Mouse (Mus musculus) testis, adult 2 months (tissue): ENCODE measurements around the gene Csrnp1. TPM values are rescaled to one million over a fixed set of nuclear protein-coding genes. Genes with fewer than 3 reads are reported as not detected.

Experiments
- H3K27ac ChIP-seq: fragments of 200-500 bp; 2 replicates; pipeline ENCODE4 v1.5.1; 2012; ENCODE audit warnings: low read depth, low read length; ENCODE audit not compliant: control insufficient read depth, insufficient read depth
- H3K27me3 ChIP-seq: fragments of 200-500 bp; 2 replicates; pipeline ENCODE4 v1.6.1; 2012; ENCODE audit warnings: mild to moderate bottlenecking, low read length, moderate library complexity; ENCODE audit not compliant: control insufficient read depth, insufficient read depth
- H3K36me3 ChIP-seq: fragments of 200-500 bp; 2 replicates; pipeline ENCODE4 v1.6.1; 2012; ENCODE audit warnings: mild to moderate bottlenecking, low read length; ENCODE audit not compliant: control insufficient read depth, insufficient read depth
- H3K4me1 ChIP-seq: fragments of 200-500 bp; 2 replicates; pipeline ENCODE4 v1.6.1; 2012; ENCODE audit warnings: low read length; ENCODE audit not compliant: control insufficient read depth, insufficient read depth
- H3K4me3 ChIP-seq: fragments of 200-500 bp; 2 replicates; pipeline ENCODE4 v1.5.1; 2012; ENCODE audit warnings: low read depth, mild to moderate bottlenecking, low read length, moderate library complexity, mixed read lengths; ENCODE audit not compliant: control insufficient read depth
- CTCF ChIP-seq: fragments of 200-500 bp; IDR thresholded peaks from 2 replicates; pipeline ENCODE4 v1.5.1; 2012; ENCODE audit warnings: low read depth, mild to moderate bottlenecking, inconsistent platforms, low read length, moderate library complexity; ENCODE audit not compliant: control insufficient read depth, insufficient read depth, insufficient replicate concordance
- POLR2A ChIP-seq: fragments of 200-500 bp; IDR thresholded peaks from 2 replicates; pipeline ENCODE4 v1.6.1; 2012; ENCODE audit warnings: low read depth, mild to moderate bottlenecking, inconsistent platforms, low read length, moderate library complexity; ENCODE audit not compliant: control insufficient read depth
- polyA plus RNA-seq: library from polyadenylated mRNA; depleted of rRNA; stranded (reverse); fragments of >200 nt; gene quantifications from 2 replicates; pipeline ENCODE4 v1.2.3, GENCODE M21; 2012

Csrnp1 gene
- polyA plus RNA-seq, 1 experiment: 99.9 TPM

DNA sequence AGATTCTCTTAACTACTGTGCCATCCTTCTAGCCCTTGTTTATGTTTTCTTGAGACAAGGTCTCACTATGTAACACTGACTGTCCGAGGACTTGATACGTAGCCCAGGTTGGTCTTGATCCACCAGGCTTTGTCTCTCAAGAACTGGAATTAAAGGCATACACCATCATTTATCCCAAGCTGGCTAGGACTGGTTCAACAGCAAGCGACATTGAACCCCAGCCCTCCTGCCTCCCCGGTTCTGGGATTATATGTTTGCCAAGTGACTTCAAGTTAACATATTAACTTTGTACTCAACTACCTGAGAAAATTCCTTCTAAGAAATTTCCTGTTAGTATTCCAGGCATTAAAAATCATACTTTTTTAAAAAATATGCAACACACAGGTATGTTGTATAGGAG, 9.2 kb downstream of the Csrnp1 start:
- Histone ChIP-seq H3K4me1 (peaks cover 20% of the 10 kb centered on the region), H3K36me3 (no peaks in the 10 kb centered on the region), H3K27me3 (no peaks in the 10 kb centered on the region), H3K27ac (peak overlapping the region; percentile 8; the same call in 1 of the 2 replicates), H3K4me3 (peak overlapping the region; percentile 36)
- TF ChIP-seq CTCF (no peak), POLR2A (no peak)

DNA sequence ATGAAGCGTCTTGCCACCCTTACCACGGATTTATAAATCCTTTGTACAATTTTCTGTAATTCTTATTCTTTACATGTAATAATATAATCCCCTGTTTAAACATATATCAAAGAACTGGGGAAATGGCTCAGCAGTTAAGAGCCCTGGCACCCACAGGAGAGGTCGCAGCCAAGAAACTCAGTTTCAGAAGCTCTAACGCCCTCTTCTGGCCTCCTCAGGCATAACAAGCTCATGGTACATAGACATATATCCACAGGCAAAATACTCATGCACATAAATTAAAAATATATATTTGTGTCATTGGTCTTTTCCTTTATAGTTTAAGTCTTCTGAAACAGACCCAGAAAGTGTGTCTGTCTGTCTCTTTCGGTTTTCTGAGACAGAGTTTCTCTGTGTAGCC, 9.8 kb downstream of the Csrnp1 start:
- Histone ChIP-seq H3K36me3 (no peaks in the 10 kb centered on the region), H3K27me3 (no peaks in the 10 kb centered on the region), H3K4me1 (peaks cover 20% of the 10 kb centered on the region), H3K4me3 (peak overlapping the region; percentile 84), H3K27ac (peak overlapping the region; percentile 91)
- peak; percentile 15; the same call in 1 of the 2 replicates for TF ChIP-seq CTCF
- no peak for TF ChIP-seq POLR2A

GRCm38 (mm10) chr9:119973869-119974520, 10.5 kb downstream of the Csrnp1 start:
- no peaks in the 10 kb centered on the region for H3K27me3 ChIP-seq
- H3K4me3 ChIP-seq: peak overlapping the region; percentile 84

GRCm38 (mm10) chr9:119973281-119973680, 11.2 kb downstream of the Csrnp1 start:
- no peak for TF ChIP-seq POLR2A
- TF ChIP-seq CTCF: no peak
- Histone ChIP-seq H3K36me3 (no peaks in the 10 kb centered on the region), H3K27me3 (no peaks in the 10 kb centered on the region)

More at GRCm38 (mm10) chr9:119973869-119974520, 10.5 kb downstream of the Csrnp1 start:
- Histone ChIP-seq H3K27ac (peak overlapping the region; percentile 91), H3K4me1 (peaks cover 20% of the 10 kb centered on the region), H3K36me3 (no peaks in the 10 kb centered on the region)
- TF ChIP-seq POLR2A (peak; percentile 72), CTCF (peak; percentile 98)

DNA sequence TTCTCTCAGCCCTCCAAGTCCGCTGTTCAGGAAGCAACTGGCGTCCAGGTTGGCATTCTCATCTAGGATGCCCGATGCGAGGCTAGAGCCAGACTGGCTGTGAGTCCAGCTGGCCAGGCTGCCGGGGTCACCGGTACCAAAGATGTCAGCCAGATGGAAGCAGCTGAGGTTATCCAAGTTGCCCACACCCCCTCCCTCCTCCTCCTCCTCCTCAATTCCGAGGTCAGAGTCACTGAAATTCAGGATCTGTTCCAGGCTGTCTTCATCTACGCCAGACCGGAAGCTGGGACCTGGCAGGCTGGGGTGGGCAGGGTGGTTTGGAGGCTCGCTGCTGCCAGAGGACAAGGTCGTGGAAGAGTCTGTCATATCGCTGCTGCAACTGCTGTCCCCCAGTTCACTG, 11.9 kb downstream of the Csrnp1 start:
- peaks cover 20% of the 10 kb centered on the region for H3K4me1 ChIP-seq
- TF ChIP-seq POLR2A: no peak
- no peak for TF ChIP-seq CTCF
- H3K4me3 ChIP-seq: peak overlapping the region; percentile 84
- no peaks in the 10 kb centered on the region for H3K36me3 ChIP-seq
- H3K27ac ChIP-seq: no peak overlapping the region
- no peaks in the 10 kb centered on the region for H3K27me3 ChIP-seq

More at GRCm38 (mm10) chr9:119973281-119973680, 11.2 kb downstream of the Csrnp1 start:
- peak overlapping the region; percentile 84 for H3K4me3 ChIP-seq
- H3K27ac ChIP-seq: peak overlapping the region; percentile 91
- H3K4me1 ChIP-seq: peaks cover 20% of the 10 kb centered on the region

DNA sequence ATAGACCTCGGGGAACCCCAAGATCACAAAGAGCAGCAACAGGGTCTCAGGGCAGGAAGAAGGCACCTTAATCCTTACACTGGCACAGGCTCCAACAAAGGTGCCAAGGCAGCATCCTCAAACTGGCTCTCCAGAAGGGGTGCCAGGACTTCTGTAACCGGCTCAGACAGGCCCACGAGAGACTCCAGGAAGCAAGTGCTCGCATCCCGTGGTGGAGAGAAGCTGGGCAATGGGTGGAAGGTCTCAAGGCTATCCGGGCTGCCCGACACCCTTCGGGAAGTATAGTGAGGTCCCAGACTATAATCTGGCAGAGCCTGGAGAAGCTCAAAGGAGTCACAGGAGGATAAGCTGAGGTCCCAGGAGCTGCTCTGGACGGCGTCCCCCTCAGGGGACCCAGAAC, 12.3 kb downstream of the Csrnp1 start:
- no peak for TF ChIP-seq CTCF
- no peak for TF ChIP-seq POLR2A
- no peaks in the 10 kb centered on the region for H3K36me3 ChIP-seq
- H3K4me1 ChIP-seq: peaks cover 20% of the 10 kb centered on the region
- no peaks in the 10 kb centered on the region for H3K27me3 ChIP-seq
- H3K4me3 ChIP-seq: peak overlapping the region; percentile 84; the same call in 1 of the 2 replicates
- H3K27ac ChIP-seq: no peak overlapping the region

DNA sequence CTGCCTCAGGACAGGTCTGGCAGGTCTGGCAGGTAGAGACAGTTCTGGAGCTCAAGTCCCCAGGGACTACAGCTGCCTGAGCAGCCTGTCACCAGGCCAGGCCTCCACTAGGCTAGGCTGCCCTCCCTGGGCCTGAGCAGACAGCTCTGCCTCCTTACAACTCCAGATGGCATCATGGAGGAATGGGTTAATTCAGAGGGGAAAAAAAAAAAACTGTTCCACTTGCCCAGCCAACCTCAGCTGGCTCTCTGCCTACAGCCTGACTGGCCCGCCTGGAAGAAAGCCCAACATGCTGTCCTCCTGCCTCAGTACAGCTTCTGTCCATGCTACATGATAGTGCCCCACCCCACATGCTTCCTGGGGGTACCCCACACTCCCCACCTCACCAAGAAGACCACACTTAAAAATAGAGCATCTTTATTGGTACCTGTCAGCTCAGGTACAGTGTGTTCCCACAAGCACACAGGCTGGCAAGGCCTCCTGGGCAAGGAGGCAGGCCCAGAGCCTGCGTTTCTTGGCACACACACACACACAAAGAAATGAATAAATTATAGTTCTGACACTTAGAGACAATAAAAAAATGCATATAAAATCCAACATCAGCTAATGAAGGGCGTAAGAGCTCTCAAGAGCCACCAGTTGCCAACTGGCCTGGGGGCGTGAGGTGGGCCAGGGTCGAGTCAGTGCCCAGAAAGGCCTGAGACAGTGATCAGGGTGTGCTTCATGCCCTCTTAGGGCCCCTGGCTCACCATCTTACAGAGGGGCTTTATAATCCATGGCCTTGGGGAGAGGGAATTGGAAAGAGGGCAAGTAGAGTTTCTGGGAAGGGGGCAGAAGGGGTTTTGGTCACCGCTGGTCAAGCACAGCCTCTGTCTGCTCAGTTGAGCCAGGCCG, 13.4 kb downstream of the Csrnp1 start:
- H3K36me3 ChIP-seq: no peaks in the 10 kb centered on the region
- no peak for TF ChIP-seq CTCF
- no peak for TF ChIP-seq POLR2A
- H3K4me3 ChIP-seq: no peak overlapping the region
- H3K4me1 ChIP-seq: peaks cover 14% of the 10 kb centered on the region
- H3K27ac ChIP-seq: no peak overlapping the region
- H3K27me3 ChIP-seq: no peaks in the 10 kb centered on the region
